Mouse (Mus musculus): ENCODE measurements around the gene Mrps26. TPM values are rescaled to one million over a fixed set of nuclear protein-coding genes. Genes with fewer than 3 reads are reported as not detected.
"Not testable (repeated sequence)": the region's sequence is repeated elsewhere in the genome, so short reads cannot be mapped to it uniquely, and the experiment has no call there.

The Mrps26 gene
- polyA plus RNA-seq (2014; fragmentation: Nextera tagmentation; extraction: Ambion mirVana), result 88.6 and 93.1 TPM in 2 replicates

GRCm38 (mm10) chr2:130563212-130564055, at the start of gene Mrps26:
Mrps26 (plus strand) TSS chr2:130563742.
- Histone ChIP-seq H3K9ac (peak within 1 kb of the TSS; percentile 82), H3K36me3 (ENCODE audit: insufficient read depth) (peaks cover 21% of the 10 kb centered on the region), H3K4me1 (ENCODE audit: insufficient read depth) (peaks cover 3% of the 10 kb centered on the region; the same call in 1 of the 2 replicates), H3K27ac (ENCODE audit: low read depth) (no peak within 1 kb of the TSS), H3K9me3 (ENCODE audit: low read depth, low read length) (no peaks in the 10 kb centered on the region), H3K4me2 (peak within 1 kb of the TSS; percentile 83), H3K27me3 (ENCODE audit: insufficient read depth, low read length) (no peaks in the 10 kb centered on the region), H3K4me3 (ENCODE audit: low read depth, low read length) (peak within 1 kb of the TSS; percentile 90)
- ATAC-seq (ENCODE audit: insufficient read depth) (peak; percentile 99), DNase-seq (peak; percentile 96)
- under 1% methylated on average over 61 of the region's 61 CpGs for WGBS
- peak; percentile 61 for TF ChIP-seq CTCF (IDR thresholded peaks at IDR 0.05; ENCODE audit: low read depth)

- H3K4me1 ChIP-seq (ENCODE audit: insufficient read depth), result no peaks in the 10 kb centered on the region
- no peak overlapping the region for H3K9ac ChIP-seq
- no peak overlapping the region for H3K4me2 ChIP-seq
- H3K9me3 ChIP-seq (ENCODE audit: low read depth, low read length), result no peaks in the 10 kb centered on the region
- 92% methylated on average over 8 of the region's 8 CpGs for WGBS
- H3K36me3 ChIP-seq (ENCODE audit: insufficient read depth), result peaks cover 33% of the 10 kb centered on the region; the same call in 1 of the 2 replicates
- H3K27ac ChIP-seq (ENCODE audit: low read depth), result no peak overlapping the region
- no peak for TF ChIP-seq CTCF (IDR thresholded peaks at IDR 0.05; ENCODE audit: low read depth)
- ATAC-seq (ENCODE audit: insufficient read depth), result no peak
- H3K27me3 ChIP-seq (ENCODE audit: insufficient read depth, low read length), result no peaks in the 10 kb centered on the region
- no peak overlapping the region for H3K4me3 ChIP-seq (ENCODE audit: low read depth, low read length)
- DNase-seq, result no peak
Measured at GRCm38 (mm10) chr2:130513907-130514306, 49.6 kb upstream of the Mrps26 start.

- Histone ChIP-seq H3K27me3 (ENCODE audit: insufficient read depth, low read length) (no peaks in the 10 kb centered on the region), H3K36me3 (ENCODE audit: insufficient read depth) (peaks cover 31% of the 10 kb centered on the region), H3K4me3 (ENCODE audit: low read depth, low read length) (no peak overlapping the region), H3K4me2 (no peak overlapping the region), H3K4me1 (ENCODE audit: insufficient read depth) (no peaks in the 10 kb centered on the region), H3K27ac (ENCODE audit: low read depth) (no peak overlapping the region), H3K9ac (no peak overlapping the region), H3K9me3 (ENCODE audit: low read depth, low read length) (no peaks in the 10 kb centered on the region)
- DNase-seq (no peak), ATAC-seq (ENCODE audit: insufficient read depth) (no peak)
- WGBS, result 75% methylated on average over 5 of the region's 5 CpGs
- no peak for TF ChIP-seq CTCF (IDR thresholded peaks at IDR 0.05; ENCODE audit: low read depth)
Measured at GRCm38 (mm10) chr2:130515791-130516190, 47.8 kb upstream of the Mrps26 start.

- DNase-seq, result no peak
- H3K4me2 ChIP-seq, result no peak overlapping the region
- H3K36me3 ChIP-seq (ENCODE audit: insufficient read depth), result peaks cover 58% of the 10 kb centered on the region
- no peaks in the 10 kb centered on the region for H3K27me3 ChIP-seq (ENCODE audit: insufficient read depth, low read length)
- H3K9ac ChIP-seq, result no peak overlapping the region
- H3K27ac ChIP-seq (ENCODE audit: low read depth), result no peak overlapping the region
- no peaks in the 10 kb centered on the region for H3K9me3 ChIP-seq (ENCODE audit: low read depth, low read length)
- no peak overlapping the region for H3K4me3 ChIP-seq (ENCODE audit: low read depth, low read length)
- no peaks in the 10 kb centered on the region for H3K4me1 ChIP-seq (ENCODE audit: insufficient read depth)
- TF ChIP-seq CTCF (IDR thresholded peaks at IDR 0.05; ENCODE audit: low read depth), result no peak
- ATAC-seq (ENCODE audit: insufficient read depth), result no peak
- WGBS, result 85% methylated on average over 2 of the region's 2 CpGs
Measured at GRCm38 (mm10) chr2:130521927-130522326, 41.6 kb upstream of the Mrps26 start.

GRCm38 (mm10) chr2:130525480-130525879, 38.1 kb upstream of the Mrps26 start:
- not testable (repeated sequence) for H3K9ac ChIP-seq; H3K27me3 ChIP-seq (ENCODE audit: insufficient read depth, low read length); H3K4me1 ChIP-seq (ENCODE audit: insufficient read depth); H3K4me2 ChIP-seq; ATAC-seq (ENCODE audit: insufficient read depth); DNase-seq; H3K27ac ChIP-seq (ENCODE audit: low read depth); H3K4me3 ChIP-seq (ENCODE audit: low read depth, low read length); H3K9me3 ChIP-seq (ENCODE audit: low read depth, low read length)
- peaks cover 42% of the 10 kb centered on the region for H3K36me3 ChIP-seq (ENCODE audit: insufficient read depth)
- WGBS, result 93% methylated on average over 3 of the region's 4 CpGs

- H3K9me3 ChIP-seq (ENCODE audit: low read depth, low read length), result no peaks in the 10 kb centered on the region
- H3K9ac ChIP-seq, result no peak overlapping the region
- H3K4me3 ChIP-seq (ENCODE audit: low read depth, low read length), result no peak overlapping the region
- no peak overlapping the region for H3K4me2 ChIP-seq
- peaks cover 27% of the 10 kb centered on the region; the same call in 1 of the 2 replicates for H3K36me3 ChIP-seq (ENCODE audit: insufficient read depth)
- ATAC-seq (ENCODE audit: insufficient read depth) (no peak), DNase-seq (no peak)
- TF ChIP-seq CTCF (IDR thresholded peaks at IDR 0.05; ENCODE audit: low read depth), result no peak
- no peaks in the 10 kb centered on the region for H3K4me1 ChIP-seq (ENCODE audit: insufficient read depth)
- H3K27me3 ChIP-seq (ENCODE audit: insufficient read depth, low read length), result no peaks in the 10 kb centered on the region
- WGBS, result 85% methylated on average over 6 of the region's 6 CpGs
- H3K27ac ChIP-seq (ENCODE audit: low read depth), result no peak overlapping the region
Measured at GRCm38 (mm10) chr2:130528457-130528856, 35.1 kb upstream of the Mrps26 start.

GRCm38 (mm10) chr2:130529290-130529689, 34.3 kb upstream of the Mrps26 start:
- TF ChIP-seq CTCF (IDR thresholded peaks at IDR 0.05; ENCODE audit: low read depth), result no peak
- Histone ChIP-seq H3K27me3 (ENCODE audit: insufficient read depth, low read length) (no peaks in the 10 kb centered on the region), H3K36me3 (ENCODE audit: insufficient read depth) (peaks cover 22% of the 10 kb centered on the region; the same call in 1 of the 2 replicates)

More at GRCm38 (mm10) chr2:130529290-130529689, 34.3 kb upstream of the Mrps26 start:
- Histone ChIP-seq H3K9me3 (ENCODE audit: low read depth, low read length) (no peaks in the 10 kb centered on the region), H3K4me3 (ENCODE audit: low read depth, low read length) (no peak overlapping the region), H3K27ac (ENCODE audit: low read depth) (no peak overlapping the region), H3K4me2 (no peak overlapping the region), H3K4me1 (ENCODE audit: insufficient read depth) (no peaks in the 10 kb centered on the region), H3K9ac (no peak overlapping the region)
- WGBS, result 84% methylated on average over 2 of the region's 2 CpGs
- no peak for ATAC-seq (ENCODE audit: insufficient read depth)
- no peak for DNase-seq

Measured in lung, embryonic 14.5 days (tissue).